Mouse (Mus musculus) kidney, postnatal 4 days (tissue): ENCODE measurements at regions not wholly inside any gene's neighbourhood (a gene's known extent, or its start where the extent isn't known, plus 50 kb on each side); places are given as distances from the start of the nearest gene placed in this dataset.

Source experiments
- DNase-seq, 2 experiments: peaks; one replicate each; pipeline ENCODE4 v3.0.0; 2021; ENCODE audit warnings: mixed read lengths in 2 of 2

- no peak for DNase-seq
These were observed 193.2 kb upstream of the Sulf2 start for GRCm38 (mm10) chr2:166348654-166349053.

- DNase-seq: no peak
These were observed 191.1 kb upstream of the Sulf2 start for GRCm38 (mm10) chr2:166346421-166347182.

GRCm38 (mm10) chr2:166343551-166344340 is 188.3 kb upstream of the Sulf2 start:
- DNase-seq: no peak

DNA sequence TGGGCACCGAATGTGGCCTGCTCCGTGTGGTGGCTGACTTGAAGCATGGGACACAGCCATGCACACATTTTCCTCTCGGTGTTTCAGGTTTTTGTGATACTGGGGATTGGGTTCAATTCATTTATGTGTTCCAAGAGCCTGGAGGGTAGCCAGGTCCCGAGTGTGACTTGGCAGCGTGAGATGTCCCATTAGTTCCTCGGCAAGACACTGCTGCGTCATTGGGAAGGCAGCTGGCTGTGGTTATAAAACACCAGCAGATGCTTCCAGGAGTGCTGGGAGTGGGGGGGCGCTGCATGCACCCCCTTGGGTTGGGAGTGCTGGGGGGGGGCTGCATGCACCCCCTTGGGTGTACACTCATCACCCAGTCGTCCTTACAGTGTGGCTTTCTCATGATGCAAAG is 186.9 kb upstream of the Sulf2 start:
- peak; percentile 59 to 65 for DNase-seq

DNA sequence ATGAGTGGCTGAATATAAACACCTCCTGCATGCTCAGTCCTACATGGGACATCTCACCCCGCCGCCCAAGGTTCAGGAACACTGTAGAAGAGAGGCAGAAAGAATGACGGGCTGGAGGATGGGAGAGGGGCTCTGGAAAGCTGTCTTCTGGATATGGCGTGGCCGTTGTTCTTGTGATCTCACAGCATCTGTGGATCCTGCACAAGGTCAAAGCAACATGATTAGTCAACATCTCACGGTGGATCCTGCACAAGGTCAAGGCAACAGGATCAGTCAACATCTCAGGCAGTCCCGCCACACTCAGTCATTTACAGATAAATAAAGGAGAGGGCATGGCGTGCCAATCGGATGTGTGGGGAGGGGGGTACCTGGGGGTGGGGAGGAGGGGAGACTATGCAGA is 184.7 kb upstream of the Sulf2 start:
- DNase-seq: no peak

DNA sequence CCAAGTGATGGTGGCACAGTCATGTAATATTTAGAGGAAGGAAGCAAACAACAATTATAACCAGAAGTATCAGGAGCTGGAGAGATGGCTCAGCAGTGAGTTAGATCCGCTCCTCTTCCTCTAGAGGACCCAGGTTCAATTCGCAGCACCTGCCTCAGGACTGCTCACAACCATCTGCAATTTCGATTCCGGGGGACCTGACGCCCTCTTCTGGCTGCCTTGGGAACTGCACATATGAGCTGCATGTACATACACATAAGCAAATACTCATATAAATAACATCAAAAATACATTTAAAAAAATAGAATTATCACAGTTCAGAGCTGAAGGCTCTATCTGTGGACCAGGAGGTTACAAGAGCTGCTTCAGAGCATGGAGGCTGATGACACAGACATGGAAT is 184.0 kb upstream of the Sulf2 start:
- no peak for DNase-seq

- peak; percentile 58 to 65 for DNase-seq
These were observed 183.1 kb upstream of the Sulf2 start for GRCm38 (mm10) chr2:166338396-166339085.

DNA sequence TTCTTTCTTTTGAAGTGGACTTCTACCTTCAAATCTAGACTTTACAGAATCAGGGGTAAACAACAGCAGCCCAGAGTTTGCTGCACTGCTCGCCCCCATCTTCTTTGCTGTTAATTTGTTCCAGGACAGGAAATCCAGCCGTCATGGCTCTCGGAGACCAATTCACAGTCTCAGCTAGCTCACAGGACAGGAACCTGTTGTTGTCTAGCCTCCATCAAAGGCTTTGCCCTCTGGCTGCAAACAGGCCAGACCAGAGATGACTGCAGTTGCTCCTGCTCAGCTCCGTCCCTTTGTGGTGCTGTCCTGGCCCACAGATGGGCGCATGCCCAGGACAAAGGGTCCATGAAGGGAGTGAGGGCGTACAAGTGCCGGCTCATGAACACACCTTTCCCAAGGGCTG is 182.2 kb upstream of the Sulf2 start:
- DNase-seq: no peak

DNA sequence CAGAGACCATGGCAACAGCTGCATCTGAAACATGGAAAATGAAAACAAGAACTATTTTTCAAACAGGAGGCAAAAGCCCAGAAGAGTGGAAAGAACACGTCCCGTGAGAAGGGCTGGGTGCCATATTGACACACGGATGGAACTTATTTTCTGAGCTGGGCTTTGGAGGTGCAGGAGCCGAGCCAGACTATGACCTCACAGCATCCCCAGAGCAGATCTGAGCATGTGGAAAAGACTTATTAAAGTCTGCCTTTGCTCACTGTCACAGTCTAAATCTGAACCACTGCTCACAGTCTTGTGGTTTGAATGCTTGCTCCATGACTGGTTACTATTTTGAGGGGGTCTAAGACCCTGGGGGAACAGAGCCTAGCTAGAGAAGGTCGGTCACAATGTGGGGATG is 180.2 kb upstream of the Sulf2 start:
- no peak for DNase-seq

DNA sequence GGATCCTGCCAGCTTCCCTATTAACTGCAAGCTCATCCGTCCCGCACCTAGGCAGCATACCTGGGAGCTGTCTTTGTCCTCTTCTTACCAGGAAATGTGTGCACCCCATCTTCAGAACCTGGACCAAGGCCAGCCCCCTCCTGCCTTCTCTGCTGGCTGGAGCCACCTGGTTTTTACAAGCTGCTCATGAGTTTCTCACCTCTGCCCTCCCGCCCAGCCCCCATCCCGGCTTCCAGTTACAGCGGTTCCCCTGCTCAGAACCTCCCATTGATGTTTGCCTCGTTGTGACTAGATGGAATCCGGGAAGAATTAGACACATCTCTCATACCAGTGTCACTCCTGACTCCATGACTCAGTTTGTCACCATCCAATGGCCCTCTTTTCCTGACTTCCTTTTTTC is 179.1 kb upstream of the Sulf2 start:
- DNase-seq: no peak

- no peak for DNase-seq
These were observed 178.4 kb upstream of the Sulf2 start for GRCm38 (mm10) chr2:166333818-166334217.

DNA sequence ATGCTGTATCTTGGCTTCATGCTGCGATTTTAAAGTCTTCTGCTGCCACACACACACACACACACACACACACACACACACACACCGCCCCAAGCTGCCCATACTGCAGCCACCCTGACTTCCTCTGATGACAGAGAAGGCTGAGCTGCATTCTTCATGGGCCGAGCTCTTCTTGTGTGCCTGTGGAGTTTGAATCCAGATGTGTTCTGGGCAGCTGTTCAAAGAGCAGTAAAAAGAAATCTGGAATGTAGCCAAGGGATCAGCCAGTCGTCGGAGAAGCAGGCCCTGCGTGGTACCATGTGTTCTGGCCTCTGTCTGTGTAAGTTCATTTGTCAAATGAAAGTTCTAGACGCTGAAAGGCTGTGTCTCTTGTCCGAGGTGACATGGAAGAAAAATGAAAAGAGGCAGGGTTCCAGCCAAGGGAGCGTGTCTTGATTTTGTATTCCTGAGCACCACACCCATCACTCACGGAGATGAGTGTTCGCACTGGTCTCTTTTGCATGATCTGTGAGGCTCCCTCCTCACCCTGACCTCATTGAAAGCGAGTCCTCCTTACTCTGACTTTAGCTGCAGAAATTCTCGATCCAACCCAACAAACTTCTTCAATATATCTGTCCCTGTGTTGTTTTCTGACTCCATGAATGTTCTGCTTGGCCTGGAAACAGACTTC is 177.4 kb upstream of the Sulf2 start:
- peak; percentile 24 to 45 for DNase-seq

GRCm38 (mm10) chr2:166331192-166331591 is 175.7 kb upstream of the Sulf2 start:
- no peak for DNase-seq

DNA sequence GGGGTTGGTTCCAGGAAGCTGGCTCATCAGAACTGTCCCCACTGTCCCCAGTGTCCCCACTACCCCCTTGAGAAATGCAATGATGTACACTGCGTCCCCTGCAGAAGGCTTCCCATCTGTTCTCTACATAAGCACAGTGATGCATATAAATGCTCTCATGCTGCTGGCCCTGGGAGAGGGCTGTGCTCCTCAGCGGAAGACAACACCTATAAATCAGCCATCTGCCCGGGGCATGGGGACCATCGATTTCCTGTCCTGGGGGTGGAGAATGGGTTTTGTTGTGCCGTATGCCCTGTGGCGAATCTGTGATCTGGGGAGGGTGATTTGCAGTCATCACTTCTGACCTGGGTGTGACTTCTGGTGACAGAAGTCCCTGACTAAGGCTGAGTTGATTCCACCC is 174.9 kb upstream of the Sulf2 start:
- DNase-seq: peak in 1 of 2 experiments; percentile 61

DNA sequence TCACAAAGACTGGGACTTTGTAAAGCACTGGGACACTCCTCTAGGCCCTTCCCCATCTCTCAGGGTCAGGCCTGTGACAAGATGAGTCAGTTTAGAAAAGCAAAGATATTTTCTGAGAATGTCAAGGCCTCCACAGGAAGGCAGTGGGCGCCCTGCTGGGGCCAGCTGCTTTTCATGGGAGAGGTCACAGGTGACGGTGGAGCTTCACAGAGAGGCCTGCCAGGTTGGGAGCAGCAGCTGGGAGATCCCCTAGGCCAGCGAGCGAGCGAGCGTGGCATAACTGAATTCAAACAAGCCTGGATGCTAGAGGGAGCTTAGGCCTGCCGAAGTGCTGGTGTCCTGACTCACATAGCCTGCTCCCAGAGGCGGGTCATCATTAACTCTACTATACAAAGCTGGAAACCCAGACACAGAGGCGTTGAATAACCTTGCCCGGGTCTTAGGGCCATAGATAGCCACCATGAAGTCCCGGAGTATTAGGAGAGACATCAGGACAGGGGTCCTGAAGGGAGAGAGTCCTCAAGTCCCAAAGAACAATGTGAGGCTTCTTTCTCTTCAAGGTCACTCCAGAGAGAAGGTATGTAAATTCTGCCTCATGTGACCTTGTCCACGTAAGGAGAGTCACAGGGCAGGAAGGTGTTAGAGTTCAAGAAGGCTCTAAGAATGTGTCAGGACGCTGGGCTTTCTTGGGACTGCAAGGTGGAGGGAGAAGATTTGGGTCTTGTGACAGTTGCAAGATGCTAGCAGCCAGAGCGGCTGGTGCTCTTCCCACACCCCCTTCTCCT is 174.3 kb upstream of the Sulf2 start:
- peak in 1 of 2 experiments; percentile 21 for DNase-seq

DNA sequence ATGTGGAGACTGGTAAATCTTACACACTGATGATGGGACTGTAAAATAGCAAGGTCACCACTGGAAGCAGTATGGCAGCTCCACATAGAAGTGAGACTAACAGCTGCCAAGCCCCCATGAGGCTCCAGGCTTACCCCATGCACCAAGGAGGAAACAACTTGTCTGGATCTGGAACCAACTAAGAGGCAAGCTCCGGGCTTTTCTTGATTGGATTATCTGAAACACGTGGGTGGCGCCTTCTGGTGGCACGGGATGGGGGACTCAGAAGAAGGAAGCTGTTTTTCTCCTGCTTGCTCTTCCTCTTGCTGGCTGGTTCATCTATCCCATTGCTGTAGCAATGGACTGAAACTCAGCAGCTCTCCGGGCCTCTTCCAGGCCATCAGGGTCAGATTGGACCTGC is 171.5 kb upstream of the Sulf2 start:
- DNase-seq: no peak

DNA sequence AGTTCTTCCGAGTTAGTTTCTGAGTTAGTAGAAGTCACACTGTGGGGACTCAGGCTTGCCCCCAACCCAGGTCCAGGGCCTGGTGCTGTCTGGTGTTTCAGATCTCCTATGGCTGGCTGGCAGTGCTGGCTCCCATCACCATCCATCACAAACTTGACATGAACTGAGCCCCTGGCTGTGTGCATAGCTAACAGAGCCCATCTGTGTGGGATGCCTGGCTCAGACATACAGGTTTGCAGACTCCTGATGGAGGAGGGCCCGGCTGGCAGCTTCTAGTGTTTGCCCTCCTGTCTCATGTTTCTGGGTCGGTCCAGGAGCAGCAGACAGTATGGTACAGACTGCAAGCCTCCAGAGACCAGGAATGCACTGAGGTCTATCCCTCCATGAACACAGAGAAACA is 169.5 kb upstream of the Sulf2 start:
- peak; percentile 31 to 46 for DNase-seq

- DNase-seq: peak; percentile 81 to 88
These were observed 169.0 kb upstream of the Sulf2 start for GRCm38 (mm10) chr2:166324439-166324838.

DNA sequence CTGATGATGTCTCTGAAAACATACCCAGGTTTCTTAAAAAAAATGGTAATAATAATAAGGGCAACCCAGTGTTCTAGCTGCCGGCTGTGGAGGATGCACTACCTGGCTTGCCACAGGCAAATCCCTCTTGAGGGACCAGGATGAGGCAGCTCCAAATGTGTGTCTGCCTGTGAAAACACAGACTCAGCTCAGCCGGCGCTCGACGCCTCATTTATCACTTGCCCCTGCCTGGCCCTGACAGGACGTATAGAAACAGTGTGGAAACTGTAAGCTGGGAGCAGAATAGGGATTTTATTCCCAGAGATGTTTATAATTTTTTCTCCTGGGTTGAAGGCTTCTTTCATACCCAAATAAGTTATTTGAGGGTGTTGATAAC is 167.2 kb upstream of the Sulf2 start:
- no peak for DNase-seq

DNA sequence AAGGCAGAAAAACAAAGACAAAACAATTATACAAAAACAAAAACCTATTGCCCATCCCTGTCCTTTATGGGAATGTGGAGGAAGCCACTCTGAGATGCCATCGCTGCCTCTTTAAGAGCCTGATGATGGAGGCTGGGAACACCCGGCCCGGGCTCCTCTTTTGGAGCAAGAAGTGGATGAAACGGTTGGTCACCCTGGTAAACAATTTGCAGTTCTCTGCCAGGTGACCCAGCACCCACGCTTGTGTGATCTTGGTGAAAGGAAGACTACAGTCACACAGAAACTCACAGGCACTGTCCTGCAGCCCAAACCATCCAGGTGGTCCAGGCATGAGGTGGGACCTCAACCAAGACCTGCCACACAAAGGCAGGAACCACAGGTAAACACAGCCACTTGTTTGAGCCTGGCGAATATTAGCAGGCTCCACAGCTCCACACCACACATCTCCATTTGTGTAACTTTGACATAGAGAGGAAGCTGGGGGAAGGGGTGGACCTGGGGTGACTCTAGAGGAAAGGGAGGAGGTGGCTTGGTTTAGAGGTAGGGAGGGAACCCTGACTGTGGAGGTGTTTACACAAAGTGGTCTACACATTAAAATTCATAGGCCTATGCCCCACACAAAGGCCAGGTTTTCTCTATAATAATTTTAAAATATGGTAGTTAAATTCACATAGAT is 166.7 kb upstream of the Sulf2 start:
- DNase-seq: peak; percentile 45 to 53

DNA sequence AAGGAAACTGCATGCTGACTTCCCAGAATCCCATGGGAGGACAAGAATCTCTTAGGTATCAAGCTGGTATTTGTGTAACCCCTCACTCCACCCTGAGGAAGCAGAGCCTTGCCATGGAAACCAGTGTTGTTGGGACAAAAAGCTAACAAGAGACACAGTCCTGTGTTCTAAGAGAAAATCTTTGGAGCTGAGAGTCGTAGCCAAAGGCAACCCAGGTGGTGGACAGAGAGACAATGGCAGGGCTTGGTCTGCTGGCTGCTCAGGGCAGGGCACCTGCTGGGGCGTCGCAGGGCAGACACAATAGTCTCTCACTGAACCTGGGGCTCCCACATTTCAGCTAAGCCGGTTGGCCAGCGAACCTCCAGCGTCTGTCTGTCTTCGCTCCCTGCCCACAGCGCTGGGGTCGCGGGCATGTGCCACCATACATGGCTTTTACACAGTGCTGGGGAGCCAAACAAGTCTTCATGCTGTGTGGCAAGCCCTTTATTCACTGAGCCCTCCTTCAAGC is 161.0 kb upstream of the Sulf2 start:
- DNase-seq: no peak
